Mouse (Mus musculus): Measurements from ENCODE around the gene Pdzd3. TPM values are rescaled to one million over a fixed set of nuclear protein-coding genes. Genes with fewer than 3 reads are reported as not detected.
"Not testable (repeated sequence)": the region's sequence is repeated elsewhere in the genome, so short reads cannot be mapped to it uniquely, and the experiment has no call there.

Pdzd3 gene
- polyA plus RNA-seq (2015; fragmentation: Nextera tagmentation; extraction: Ambion mirVana), result 0.08 TPM in 1 of 2 replicates, not detected in the other

- Histone ChIP-seq H3K4me1 (ENCODE audit: insufficient read depth) (peaks cover 5% of the 10 kb centered on the region), H3K9me3 (ENCODE audit: low read length) (no peaks in the 10 kb centered on the region), H3K4me3 (ENCODE audit: low read depth, low read length) (no peak within 1 kb of the TSS), H3K9ac (replicated peaks) (no peak within 1 kb of the TSS; the same call in 1 of the 2 replicates), H3K27ac (ENCODE audit: low read depth) (no peak within 1 kb of the TSS), H3K4me2 (ENCODE audit: low read depth, low read length) (no peak within 1 kb of the TSS), H3K27me3 (ENCODE audit: insufficient read depth, low read length) (no peaks in the 10 kb centered on the region), H3K36me3 (replicated peaks; ENCODE audit: insufficient read depth, low read length) (0 out of 2 replicates have a peak, but pooled peaks cover 6% of the 10 kb centered on the region)
- no peak for ATAC-seq
- no peak for TF ChIP-seq EP300 (IDR thresholded peaks at IDR 0.05; ENCODE audit: low read depth)
- no peak for TF ChIP-seq CTCF (IDR thresholded peaks at IDR 0.05; ENCODE audit: low read depth)
- 76% methylated on average over 10 of the region's 10 CpGs for WGBS (ENCODE audit: insufficient replicate concordance)
- DNase-seq, result no peak
Observed at GRCm38 (mm10) chr9:44251314-44251713, at the start of gene Pdzd3. Gene Pdzd3, minus strand, starts transcription at chr9:44251471.

- H3K27ac ChIP-seq (ENCODE audit: low read depth), result 0 out of 2 replicates have a peak overlapping the region, but pooled peaks have one; percentile 8
Observed at GRCm38 (mm10) chr9:44300001-44300400, 48.7 kb upstream of the Pdzd3 start.

GRCm38 (mm10) chr9:44292490-44292889 is 41.2 kb upstream of the Pdzd3 start:
- Histone ChIP-seq H3K27ac (ENCODE audit: low read depth) (no peak overlapping the region), H3K9me3 (ENCODE audit: low read length) (no peaks in the 10 kb centered on the region), H3K9ac (replicated peaks) (no peak overlapping the region), H3K4me1 (ENCODE audit: insufficient read depth) (peaks cover 12% of the 10 kb centered on the region), H3K4me3 (ENCODE audit: low read depth, low read length) (no peak overlapping the region), H3K36me3 (replicated peaks; ENCODE audit: insufficient read depth, low read length) (peaks cover 57% of the 10 kb centered on the region), H3K4me2 (ENCODE audit: low read depth, low read length) (no peak overlapping the region), H3K27me3 (ENCODE audit: insufficient read depth, low read length) (peaks cover 14% of the 10 kb centered on the region; the same call in 1 of the 2 replicates)
- DNase-seq, result peak; percentile 71
- WGBS (ENCODE audit: insufficient replicate concordance), result 75% methylated on average over 3 of the region's 3 CpGs
- ATAC-seq, result no peak
- TF ChIP-seq EP300 (IDR thresholded peaks at IDR 0.05; ENCODE audit: low read depth) (no peak), CTCF (IDR thresholded peaks at IDR 0.05; ENCODE audit: low read depth) (peak; percentile 85)

More at GRCm38 (mm10) chr9:44300001-44300400, 48.7 kb upstream of the Pdzd3 start:
- not testable (repeated sequence) for ATAC-seq; H3K9me3 ChIP-seq (ENCODE audit: low read length); H3K27me3 ChIP-seq (ENCODE audit: insufficient read depth, low read length); DNase-seq; H3K4me2 ChIP-seq (ENCODE audit: low read depth, low read length); H3K9ac ChIP-seq (replicated peaks); H3K4me1 ChIP-seq (ENCODE audit: insufficient read depth); H3K4me3 ChIP-seq (ENCODE audit: low read depth, low read length)
- WGBS (ENCODE audit: insufficient replicate concordance), result 85% methylated on average over 3 of the region's 3 CpGs
- peaks cover 75% of the 10 kb centered on the region for H3K36me3 ChIP-seq (replicated peaks; ENCODE audit: insufficient read depth, low read length)

GRCm38 (mm10) chr9:44288959-44289291 is 37.7 kb upstream of the Pdzd3 start:
- TF ChIP-seq EP300 (IDR thresholded peaks at IDR 0.05; ENCODE audit: low read depth) (no peak), CTCF (IDR thresholded peaks at IDR 0.05; ENCODE audit: low read depth) (no peak)
- H3K27ac ChIP-seq (ENCODE audit: low read depth), result peak overlapping the region; percentile 85

GRCm38 (mm10) chr9:44288076-44288958 is 37.0 kb upstream of the Pdzd3 start, which contains the start of gene Abcg4:
Gene Abcg4, minus strand, starts transcription at chr9:44288615.
- TF ChIP-seq CTCF (IDR thresholded peaks at IDR 0.05; ENCODE audit: low read depth), result no peak
- peak; percentile 89 for TF ChIP-seq EP300 (IDR thresholded peaks at IDR 0.05; ENCODE audit: low read depth)
- H3K36me3 ChIP-seq (replicated peaks; ENCODE audit: insufficient read depth, low read length), result peaks cover 20% of the 10 kb centered on the region
- 2% methylated on average over 38 of the region's 38 CpGs for WGBS (ENCODE audit: insufficient replicate concordance)
- peaks cover 12% of the 10 kb centered on the region for H3K4me1 ChIP-seq (ENCODE audit: insufficient read depth)
- H3K9ac ChIP-seq (replicated peaks), result peak within 1 kb of the TSS; percentile 76
- peak within 1 kb of the TSS; percentile 85 for H3K27ac ChIP-seq (ENCODE audit: low read depth)
- peak within 1 kb of the TSS; percentile 70 for H3K4me3 ChIP-seq (ENCODE audit: low read depth, low read length)
- H3K4me2 ChIP-seq (ENCODE audit: low read depth, low read length), result peak within 1 kb of the TSS; percentile 77
- H3K9me3 ChIP-seq (ENCODE audit: low read length), result no peaks in the 10 kb centered on the region
- H3K27me3 ChIP-seq (ENCODE audit: insufficient read depth, low read length), result peaks cover 17% of the 10 kb centered on the region; the same call in 1 of the 2 replicates
- DNase-seq (peak; percentile 69), ATAC-seq (peak; percentile 86)

More at GRCm38 (mm10) chr9:44288959-44289291, 37.7 kb upstream of the Pdzd3 start:
- Histone ChIP-seq H3K9ac (replicated peaks) (peak overlapping the region; percentile 76), H3K36me3 (replicated peaks; ENCODE audit: insufficient read depth, low read length) (peaks cover 26% of the 10 kb centered on the region), H3K9me3 (ENCODE audit: low read length) (no peaks in the 10 kb centered on the region), H3K4me1 (ENCODE audit: insufficient read depth) (peaks cover 12% of the 10 kb centered on the region), H3K4me3 (ENCODE audit: low read depth, low read length) (peak overlapping the region; percentile 70), H3K4me2 (ENCODE audit: low read depth, low read length) (peak overlapping the region; percentile 77), H3K27me3 (ENCODE audit: insufficient read depth, low read length) (peaks cover 17% of the 10 kb centered on the region; the same call in 1 of the 2 replicates)
- ATAC-seq (peak; percentile 34), DNase-seq (peak; percentile 39)
- WGBS (ENCODE audit: insufficient replicate concordance), result 15% methylated on average over 11 of the region's 11 CpGs

GRCm38 (mm10) chr9:44287401-44288075 is 36.3 kb upstream of the Pdzd3 start:
- Histone ChIP-seq H3K4me2 (ENCODE audit: low read depth, low read length) (peak overlapping the region; percentile 77), H3K9ac (replicated peaks) (peak overlapping the region; percentile 76), H3K4me3 (ENCODE audit: low read depth, low read length) (peak overlapping the region; percentile 70), H3K36me3 (replicated peaks; ENCODE audit: insufficient read depth, low read length) (peaks cover 17% of the 10 kb centered on the region), H3K9me3 (ENCODE audit: low read length) (no peaks in the 10 kb centered on the region), H3K4me1 (ENCODE audit: insufficient read depth) (peaks cover 12% of the 10 kb centered on the region), H3K27ac (ENCODE audit: low read depth) (peak overlapping the region; percentile 85), H3K27me3 (ENCODE audit: insufficient read depth, low read length) (peaks cover 17% of the 10 kb centered on the region; the same call in 1 of the 2 replicates)
- 4% methylated on average over 37 of the region's 47 CpGs for WGBS (ENCODE audit: insufficient replicate concordance)
- TF ChIP-seq EP300 (IDR thresholded peaks at IDR 0.05; ENCODE audit: low read depth) (no peak), CTCF (IDR thresholded peaks at IDR 0.05; ENCODE audit: low read depth) (no peak)
- DNase-seq (peak; percentile 59), ATAC-seq (peak; percentile 44)
